8 mouse cellular contexts compared by ENCODE assay signal in genomic region chr1:161248685-161249084, GRCm38 (mm10). TPM values are rescaled to one million over a fixed set of nuclear protein-coding genes. Genes with fewer than 3 reads are reported as not detected.
DNase-seq lines count a peak whose midpoint lies in the region; ATAC-seq and TF ChIP-seq lines count a peak whose summit lies in the region.

No protein-coding gene starts in this region.

- peak overlapping the region; percentile 95 for H3K4me3 ChIP-seq in lung, postnatal 0 days (ENCODE audit: low read depth, low read length)
- peak overlapping the region; percentile 59; the same call in 1 of the 2 replicates for H3K4me3 ChIP-seq in forebrain, embryonic 11.5 days (ENCODE audit: low read depth, low read length)
- H3K4me3 ChIP-seq in stomach, postnatal 0 days (ENCODE audit: low read depth, low read length), result no peak overlapping the region

- H3K27ac ChIP-seq in lung, postnatal 0 days (ENCODE audit: low read length), result peak overlapping the region; percentile 96
- H3K27ac ChIP-seq in forebrain, embryonic 11.5 days (ENCODE audit: low read depth, low read length), result no peak overlapping the region
- H3K27ac ChIP-seq in stomach, postnatal 0 days (replicated peaks), result no peak overlapping the region

- no peaks in the 10 kb centered on the region for H3K27me3 ChIP-seq in lung, postnatal 0 days (replicated peaks; ENCODE audit: insufficient read depth, low read length)
- no peaks in the 10 kb centered on the region for H3K27me3 ChIP-seq in forebrain, embryonic 11.5 days (ENCODE audit: control insufficient read depth, insufficient read depth, low read length)
- no peaks in the 10 kb centered on the region for H3K27me3 ChIP-seq in stomach, postnatal 0 days (ENCODE audit: control insufficient read depth, insufficient read depth, low read length)

- ATAC-seq in lung, postnatal 0 days, result no peak
- no peak for ATAC-seq in forebrain, embryonic 11.5 days (replicated peaks; ENCODE audit: low FRiP score)
- no peak for ATAC-seq in stomach, postnatal 0 days (ENCODE audit: low FRiP score, low TSS enrichment)

- 25% methylated on average over 7 of the region's 7 CpGs for WGBS in lung, postnatal 0 days
- 64% methylated on average over 7 of the region's 7 CpGs for WGBS in forebrain, embryonic 11.5 days
- WGBS in stomach, postnatal 0 days, result 54% methylated on average over 7 of the region's 7 CpGs

- H3K36me3 ChIP-seq in lung, postnatal 0 days (ENCODE audit: insufficient read depth, low read length), result peaks cover 11% of the 10 kb centered on the region; the same call in 1 of the 2 replicates
- H3K36me3 ChIP-seq in forebrain, embryonic 11.5 days (ENCODE audit: control insufficient read depth, insufficient read depth, low read length), result no peaks in the 10 kb centered on the region
- peaks cover 7% of the 10 kb centered on the region; the same call in 1 of the 2 replicates for H3K36me3 ChIP-seq in stomach, postnatal 0 days (ENCODE audit: control insufficient read depth, insufficient read depth, low read length)

- DNase-seq in lung, postnatal 0 days (ENCODE audit: low spot score), result peak; percentile 64
- DNase-seq in lung, postnatal 36 days, result no peak
- no peak for DNase-seq in forebrain, embryonic 11.5 days (ENCODE audit: low spot score)
- peak; percentile 34 for DNase-seq in liver
- DNase-seq in stomach, postnatal 0 days (ENCODE audit: low spot score), result no peak
- DNase-seq in adrenal gland, adult 8-10 months, result no peak
- DNase-seq in layer of hippocampus, postnatal 36 days, result no peak
- no peak for DNase-seq in adrenal gland, adult 2 months

- H3K9ac ChIP-seq in lung, postnatal 0 days (replicated peaks; ENCODE audit: low read depth), result peak overlapping the region; percentile 99; the same call in 1 of the 2 replicates
- no peak overlapping the region for H3K9ac ChIP-seq in forebrain, embryonic 11.5 days (ENCODE audit: low read length)
- H3K9ac ChIP-seq in stomach, postnatal 0 days (ENCODE audit: low read length), result no peak overlapping the region

- TF ChIP-seq CTCF in lung, postnatal 0 days (IDR thresholded peaks at IDR 0.05), result no peak
- no peak for TF ChIP-seq CTCF in stomach, postnatal 0 days (IDR thresholded peaks at IDR 0.05; ENCODE audit: low read depth)

- no peak; the same call in 1 of the 2 replicates for TF ChIP-seq EP300 in lung, postnatal 0 days (IDR thresholded peaks at IDR 0.05)
- TF ChIP-seq EP300 in stomach, postnatal 0 days (optimal IDR thresholded peaks at IDR 0.05), result no peak

- H3K4me2 ChIP-seq in lung, postnatal 0 days (replicated peaks; ENCODE audit: low read depth, low read length), result peak overlapping the region; percentile 91
- H3K4me2 ChIP-seq in forebrain, embryonic 11.5 days (ENCODE audit: low read depth, low read length, severe bottlenecking), result peak overlapping the region; percentile 78; the same call in 1 of the 2 replicates
- peak overlapping the region; percentile 98 for H3K4me2 ChIP-seq in stomach, postnatal 0 days (replicated peaks; ENCODE audit: low read depth)

- H3K9me3 ChIP-seq in lung, postnatal 0 days (ENCODE audit: low read length), result no peaks in the 10 kb centered on the region
- H3K9me3 ChIP-seq in forebrain, embryonic 11.5 days (ENCODE audit: control insufficient read depth, low read length), result no peaks in the 10 kb centered on the region
- no peaks in the 10 kb centered on the region for H3K9me3 ChIP-seq in stomach, postnatal 0 days (ENCODE audit: control insufficient read depth, low read length)

- H3K4me1 ChIP-seq in lung, postnatal 0 days (ENCODE audit: insufficient read depth, low read depth, low read length), result peaks cover 15% of the 10 kb centered on the region
- 0 out of 2 replicates have a peak, but pooled peaks cover 4% of the 10 kb centered on the region for H3K4me1 ChIP-seq in forebrain, embryonic 11.5 days (replicated peaks; ENCODE audit: control insufficient read depth, insufficient read depth, low read length)
- peaks cover 3% of the 10 kb centered on the region for H3K4me1 ChIP-seq in stomach, postnatal 0 days (replicated peaks; ENCODE audit: control insufficient read depth, insufficient read depth)

RNA-seq across cellular contexts. Expression of gene Prdx6, which starts 2.3 kb away (rescaled TPM):
- 1,194 and 1,245 TPM in 2 replicates for polyA plus RNA-seq in lung, postnatal 0 days (2015; fragmentation: Nextera tagmentation; extraction: Ambion mirVana)
- 443 and 453 TPM in 2 replicates for polyA plus RNA-seq in forebrain, embryonic 11.5 days (2014; fragmentation: Nextera tagmentation; extraction: Ambion mirVana)
- 278 and 293 TPM in 2 replicates for polyA plus RNA-seq in stomach, postnatal 0 days (2015; fragmentation: Nextera tagmentation; extraction: Ambion mirVana)
- 100 to 1,000 TPM; 240 to 766 (median 475) TPM for total RNA-seq in adrenal gland, adult 8-10 months (2022)
- total RNA-seq in layer of hippocampus, postnatal 36 days (2021), result 100 to 1,000 TPM; 311 to 331 TPM
- total RNA-seq in adrenal gland, adult 2 months (2021), result 100 to 1,000 TPM; 283 to 597 TPM
- polyA plus RNA-seq in adrenal gland, adult 2 months (2012; rRNA removed), result 103 and 130 TPM in 2 replicates

Comparison
In these comparisons a context has a peak if more than half of its experiments do, and no peak if none do; other contexts are left out.
1. DNase-seq: peak in lung, postnatal 0 days (single experiment) and liver (single experiment); none in lung, postnatal 36 days (single experiment), forebrain, embryonic 11.5 days (single experiment), stomach, postnatal 0 days (single experiment), adrenal gland, adult 8-10 months (single experiment), layer of hippocampus, postnatal 36 days (0 of 2) and adrenal gland, adult 2 months (single experiment).
2. Peak in every context shown above with its lines, with median percentiles within 50 percentile points of each other: H3K4me2 ChIP-seq.